Mouse (Mus musculus) embryonic facial prominence, embryonic 12.5 days (tissue): ENCODE results near the gene Pcsk4. TPM values are rescaled to one million over a fixed set of nuclear protein-coding genes. Genes with fewer than 3 reads are reported as not detected.
"Not testable (repeated sequence)": the region's sequence is repeated elsewhere in the genome, so short reads cannot be mapped to it uniquely, and the experiment has no call there.

Experiments
- ATAC-seq: fragments of 200-750 bp; cut with Nextera tagmentation; 2 replicates; pipeline ENCODE4 v1.8.0; 2017; ENCODE audit not compliant: insufficient number of reproducible peaks, insufficient read depth, low FRiP score, low TSS enrichment
- H3K27ac ChIP-seq: fragments of 300-500 bp; sonication (generic); 2 replicates; pipeline ENCODE4 v1.5.1; 2016; ENCODE audit warnings: mild to moderate bottlenecking
- H3K27me3 ChIP-seq: fragments of 300-500 bp; sonication (generic); 2 replicates; pipeline ENCODE4 v1.6.1; 2016; ENCODE audit warnings: mild to moderate bottlenecking, moderate library complexity
- H3K36me3 ChIP-seq: fragments of 300-500 bp; sonication (generic); 2 replicates; pipeline ENCODE4 v1.6.1; 2016; ENCODE audit warnings: mild to moderate bottlenecking
- H3K4me1 ChIP-seq: fragments of 300-500 bp; sonication (generic); 2 replicates; pipeline ENCODE4 v1.6.1; 2016
- H3K4me2 ChIP-seq: fragments of 300-500 bp; sonication (generic); replicated peaks from 2 replicates; pipeline ENCODE4 v1.6.1; 2016; ENCODE audit warnings: mild to moderate bottlenecking, moderate library complexity
- H3K4me3 ChIP-seq: fragments of 300-500 bp; sonication (generic); 2 replicates; pipeline ENCODE4 v1.5.1; 2016; ENCODE audit warnings: mild to moderate bottlenecking
- H3K9ac ChIP-seq: fragments of 300-500 bp; sonication (generic); 2 replicates; pipeline ENCODE4 v1.6.1; 2016; ENCODE audit warnings: mild to moderate bottlenecking, moderate library complexity
- H3K9me3 ChIP-seq: fragments of 300-500 bp; sonication (generic); 2 replicates; pipeline ENCODE4 v1.6.1; 2016; ENCODE audit warnings: mild to moderate bottlenecking, moderate library complexity
- WGBS: fragments of 180-500 bp; shearing (Covaris S2); methylation state at CpG from one replicate; pipeline ENCODE4 v1.1.7; 2016; 5-methylcytosine and 5-hydroxymethylcytosine counted together
- polyA plus RNA-seq: library from polyadenylated mRNA; unstranded; fragments of >200 nt; fragmentation: Nextera tagmentation; extraction: Ambion mirVana; gene quantifications from 2 replicates; pipeline ENCODE4 v1.2.1, GENCODE M21; 2016

Pcsk4 gene
- polyA plus RNA-seq, 1 experiment from 2014 or later: 4.5 TPM

GRCm38 (mm10) chr10:80347514-80347967 lies 18.2 kb upstream of the Pcsk4 start:
- Histone ChIP-seq H3K4me1 (peaks cover 29% of the 10 kb centered on the region), H3K9ac (no peak overlapping the region), H3K27ac (no peak overlapping the region), H3K4me3 (no peak overlapping the region), H3K4me2 (no peak overlapping the region; the same call in none of the 2 replicates), H3K36me3 (no peaks in the 10 kb centered on the region), H3K9me3 (no peaks in the 10 kb centered on the region), H3K27me3 (peaks cover 98% of the 10 kb centered on the region)
- ATAC-seq: no peak
- 12% methylated on average over 17 of the region's 17 CpGs for WGBS

DNA sequence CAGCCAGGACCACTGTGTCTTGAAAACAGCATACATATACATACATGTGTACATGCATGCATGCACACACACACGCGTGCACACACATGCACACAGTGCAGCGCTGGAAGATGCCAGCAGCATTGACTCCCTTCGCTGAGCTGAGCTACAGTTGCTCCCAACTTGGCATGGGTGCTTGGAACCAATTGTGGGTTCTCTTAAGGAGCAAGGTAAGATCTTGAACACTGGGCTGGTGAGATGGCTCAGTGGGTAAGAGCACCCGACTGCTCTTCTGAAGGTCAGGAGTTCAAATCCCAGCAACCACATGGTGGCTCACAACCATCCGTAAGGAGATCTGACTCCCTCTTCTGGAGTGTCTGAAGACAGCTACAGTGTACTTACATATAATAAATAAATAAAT lies 16.6 kb upstream of the Pcsk4 start:
- not testable (repeated sequence) for H3K9ac ChIP-seq, H3K4me2 ChIP-seq, H3K27ac ChIP-seq, ATAC-seq, H3K36me3 ChIP-seq, H3K9me3 ChIP-seq, H3K4me3 ChIP-seq
- H3K27me3 ChIP-seq: peaks cover 98% of the 10 kb centered on the region
- peaks cover 39% of the 10 kb centered on the region for H3K4me1 ChIP-seq
- 71% methylated on average over 6 of the region's 6 CpGs for WGBS

DNA sequence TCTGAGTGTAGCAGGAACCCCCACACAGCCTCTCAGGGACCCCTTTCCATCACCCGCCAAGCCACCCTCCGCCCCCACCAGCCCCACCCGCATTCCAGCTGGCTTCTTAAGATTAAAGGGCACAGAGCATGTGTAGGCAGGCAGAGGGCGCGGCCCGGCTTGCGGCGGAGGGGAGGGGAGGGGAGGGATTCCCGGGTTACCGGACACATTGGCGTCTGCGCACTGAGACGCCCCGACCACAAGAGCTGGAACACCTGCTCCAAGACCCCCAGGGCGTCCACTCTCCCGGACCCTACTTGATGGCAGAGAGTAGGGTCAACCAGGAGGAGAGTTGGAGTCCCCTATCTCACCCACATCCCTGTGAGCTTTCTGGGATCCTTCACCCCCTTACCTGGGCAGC lies 15.8 kb upstream of the Pcsk4 start:
- peaks cover 39% of the 10 kb centered on the region for H3K4me1 ChIP-seq
- peak overlapping the region; percentile 12; the same call in 1 of the 2 replicates for H3K4me2 ChIP-seq
- ATAC-seq: no peak
- H3K27ac ChIP-seq: no peak overlapping the region
- WGBS: under 1% methylated on average over 16 of the region's 16 CpGs
- peaks cover 98% of the 10 kb centered on the region for H3K27me3 ChIP-seq
- no peaks in the 10 kb centered on the region for H3K36me3 ChIP-seq
- no peaks in the 10 kb centered on the region for H3K9me3 ChIP-seq
- H3K9ac ChIP-seq: peak overlapping the region; percentile 2; the same call in 1 of the 2 replicates
- peak overlapping the region; percentile 9; the same call in 1 of the 2 replicates for H3K4me3 ChIP-seq

DNA sequence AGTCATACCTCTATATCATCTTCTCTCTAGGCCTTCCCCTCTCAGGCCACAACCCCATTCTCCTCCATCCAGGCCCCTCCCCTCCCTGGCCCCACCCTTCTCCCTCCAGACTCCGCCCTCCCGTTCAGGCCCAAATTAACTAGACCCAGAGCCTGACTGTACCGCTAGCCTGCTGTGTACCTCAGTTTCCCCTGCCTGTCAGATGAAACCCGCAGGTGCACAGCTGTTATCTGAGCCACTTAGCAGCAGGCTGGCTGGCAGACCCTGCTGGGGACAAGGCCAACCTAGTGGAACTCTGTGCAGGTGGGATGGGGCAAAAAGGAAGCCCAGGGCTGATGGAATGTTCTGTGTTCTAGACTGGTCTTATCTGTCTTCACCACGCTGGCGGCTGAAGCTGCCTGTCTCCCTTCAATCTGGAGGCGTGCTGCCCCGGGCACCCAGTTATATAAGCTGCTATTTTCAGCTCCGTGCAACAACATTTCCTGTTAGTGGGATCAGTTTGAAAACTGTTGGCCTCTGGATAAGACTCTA lies 14.9 kb upstream of the Pcsk4 start:
- Histone ChIP-seq H3K27ac (no peak overlapping the region), H3K4me2 (0 out of 2 replicates have a peak overlapping the region, but pooled peaks have one; percentile 1), H3K9me3 (no peaks in the 10 kb centered on the region), H3K9ac (no peak overlapping the region), H3K36me3 (no peaks in the 10 kb centered on the region), H3K27me3 (peaks cover 89% of the 10 kb centered on the region), H3K4me1 (peaks cover 38% of the 10 kb centered on the region), H3K4me3 (no peak overlapping the region)
- ATAC-seq: no peak
- 39% methylated on average over 9 of the region's 9 CpGs for WGBS

DNA sequence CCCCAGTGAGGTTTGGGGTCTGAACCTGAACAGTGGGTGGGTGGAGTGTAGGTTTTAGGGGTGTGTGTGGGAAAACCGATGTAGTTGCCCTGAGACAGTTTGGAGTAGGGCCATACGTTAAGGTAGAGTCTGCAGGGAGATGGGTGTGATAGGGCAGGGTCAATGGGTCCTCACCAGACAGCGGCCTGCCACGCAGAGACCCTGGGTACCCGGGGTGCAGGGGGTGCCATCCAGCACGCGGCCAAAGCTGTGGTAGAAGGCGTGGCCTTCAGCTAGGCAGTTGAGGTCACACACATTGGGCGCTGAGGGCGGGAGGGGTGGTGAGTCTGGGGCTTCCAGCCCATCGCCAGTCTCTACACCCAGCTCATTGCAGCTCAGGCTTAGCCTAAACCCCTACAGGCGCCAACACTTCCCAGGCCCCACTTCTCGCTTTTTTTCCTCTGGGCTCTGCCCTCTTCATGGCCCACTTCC lies 14.2 kb upstream of the Pcsk4 start:
- Histone ChIP-seq H3K36me3 (no peaks in the 10 kb centered on the region), H3K4me2 (peak overlapping the region; percentile 53), H3K9ac (no peak overlapping the region), H3K4me1 (peaks cover 31% of the 10 kb centered on the region), H3K9me3 (no peaks in the 10 kb centered on the region), H3K27ac (no peak overlapping the region), H3K27me3 (peaks cover 81% of the 10 kb centered on the region), H3K4me3 (peak overlapping the region; percentile 34)
- WGBS: 26% methylated on average over 13 of the region's 13 CpGs
- ATAC-seq: 0 out of 2 replicates have a peak, but pooled peaks have one; percentile 9

DNA sequence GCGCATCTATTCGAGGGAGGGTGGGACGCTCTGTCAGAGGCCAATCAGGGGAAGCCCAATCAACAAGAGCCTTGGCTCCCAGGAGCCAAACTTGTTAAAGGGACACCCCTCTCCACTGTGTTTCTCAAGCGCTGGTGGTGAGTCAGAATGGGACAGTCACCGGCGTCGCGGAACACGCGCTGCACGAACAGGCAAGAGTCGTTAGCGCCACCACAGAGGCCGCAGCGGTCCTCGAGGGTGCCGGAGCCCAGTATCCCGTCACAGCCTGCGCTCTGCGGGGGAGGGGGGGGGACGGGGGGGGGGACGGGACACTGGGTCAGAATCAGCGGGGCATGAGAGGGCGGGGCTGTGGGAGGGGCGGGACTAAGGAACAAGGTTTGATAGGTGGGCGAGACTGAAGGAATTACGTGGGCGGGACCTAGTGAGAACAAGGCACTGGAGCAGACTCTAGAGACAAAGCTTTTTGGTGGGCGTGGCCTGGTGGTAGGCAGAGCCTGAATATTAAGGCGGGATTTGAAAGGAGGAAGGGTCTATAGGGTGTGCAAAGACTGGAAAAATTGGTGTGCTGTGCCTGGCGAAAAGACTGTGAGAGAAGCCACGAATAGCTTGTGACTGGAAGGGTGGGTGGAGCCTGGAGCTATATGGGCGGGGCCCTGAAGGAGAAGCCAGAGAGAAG lies 13.6 kb upstream of the Pcsk4 start:
- Histone ChIP-seq H3K4me1 (peaks cover 25% of the 10 kb centered on the region), H3K9ac (no peak overlapping the region), H3K4me3 (peak overlapping the region; percentile 34), H3K27me3 (peaks cover 76% of the 10 kb centered on the region), H3K36me3 (no peaks in the 10 kb centered on the region), H3K9me3 (no peaks in the 10 kb centered on the region), H3K27ac (no peak overlapping the region), H3K4me2 (peak overlapping the region; percentile 53)
- peak; percentile 68 for ATAC-seq
- 2% methylated on average over 32 of the region's 33 CpGs for WGBS

DNA sequence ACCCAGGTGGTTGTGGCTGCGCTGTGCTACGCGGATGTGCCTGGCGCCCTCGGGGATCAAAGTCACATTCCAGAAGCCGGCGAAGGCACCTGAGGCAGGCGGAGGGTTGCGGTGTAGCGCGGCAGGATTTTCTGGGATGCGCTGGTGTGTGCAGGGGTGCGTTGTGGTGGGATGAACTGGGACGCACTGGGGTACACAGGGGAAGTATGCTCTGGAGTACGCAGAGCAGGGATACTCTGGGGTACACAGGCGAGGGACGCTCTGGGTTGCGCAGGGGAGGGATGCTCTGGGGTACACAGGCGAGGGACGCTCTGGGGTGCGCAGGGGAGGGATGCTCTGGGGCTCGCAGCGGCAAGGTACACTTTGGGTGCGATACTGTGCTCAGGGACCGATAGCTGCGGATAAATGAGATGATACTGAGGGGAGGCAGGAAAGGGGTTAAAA lies 13.0 kb upstream of the Pcsk4 start:
- Histone ChIP-seq H3K9me3 (no peaks in the 10 kb centered on the region), H3K27me3 (peaks cover 70% of the 10 kb centered on the region), H3K27ac (no peak overlapping the region), H3K9ac (no peak overlapping the region), H3K4me3 (peak overlapping the region; percentile 34), H3K4me2 (peak overlapping the region; percentile 53), H3K4me1 (peaks cover 23% of the 10 kb centered on the region), H3K36me3 (no peaks in the 10 kb centered on the region)
- peak; percentile 22; the same call in 1 of the 2 replicates for ATAC-seq
- WGBS: under 1% methylated on average over 26 of the region's 26 CpGs

GRCm38 (mm10) chr10:80341491-80342304 lies 12.4 kb upstream of the Pcsk4 start:
- ATAC-seq: no peak
- Histone ChIP-seq H3K27me3 (peaks cover 64% of the 10 kb centered on the region), H3K9ac (no peak overlapping the region), H3K4me1 (peaks cover 23% of the 10 kb centered on the region), H3K4me3 (peak overlapping the region; percentile 34), H3K36me3 (no peaks in the 10 kb centered on the region), H3K9me3 (no peaks in the 10 kb centered on the region), H3K27ac (no peak overlapping the region), H3K4me2 (peak overlapping the region; percentile 53)
- 2% methylated on average over 47 of the region's 47 CpGs for WGBS

DNA sequence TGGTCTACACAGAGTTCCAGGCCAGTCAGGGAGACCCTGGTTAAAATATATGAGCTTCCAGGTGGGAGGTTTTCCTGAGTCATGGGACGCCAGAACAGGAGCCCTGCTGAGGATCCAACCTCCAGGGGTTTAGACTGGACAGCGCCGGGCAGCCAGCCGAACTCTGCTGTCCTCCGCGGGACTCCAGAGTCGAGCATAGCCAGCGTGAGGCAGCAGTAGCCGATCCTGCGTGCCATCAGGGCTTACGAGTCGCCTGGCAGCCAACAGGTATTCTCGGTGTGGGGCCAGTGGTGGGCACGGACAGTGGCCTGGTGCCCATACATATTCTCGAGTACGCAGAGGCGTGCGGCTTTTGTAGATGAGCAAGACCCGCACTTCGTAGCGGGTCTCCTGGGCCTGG lies 11.7 kb upstream of the Pcsk4 start:
- Histone ChIP-seq H3K4me3 (no peak overlapping the region), H3K27ac (no peak overlapping the region), H3K4me1 (peaks cover 23% of the 10 kb centered on the region), H3K9me3 (no peaks in the 10 kb centered on the region), H3K27me3 (peaks cover 59% of the 10 kb centered on the region), H3K4me2 (no peak overlapping the region), H3K9ac (no peak overlapping the region), H3K36me3 (no peaks in the 10 kb centered on the region)
- 8% methylated on average over 21 of the region's 21 CpGs for WGBS
- ATAC-seq: no peak

- Histone ChIP-seq H3K4me3 (no peak overlapping the region), H3K9me3 (no peaks in the 10 kb centered on the region), H3K27ac (no peak overlapping the region), H3K4me2 (0 out of 2 replicates have a peak overlapping the region, but pooled peaks have one; percentile 20), H3K36me3 (no peaks in the 10 kb centered on the region), H3K4me1 (peaks cover 22% of the 10 kb centered on the region), H3K27me3 (peaks cover 50% of the 10 kb centered on the region), H3K9ac (no peak overlapping the region)
- 20% methylated on average over 19 of the region's 19 CpGs for WGBS
- no peak for ATAC-seq
Measured at GRCm38 (mm10) chr10:80339941-80340750, 10.8 kb upstream of the Pcsk4 start.

GRCm38 (mm10) chr10:80336263-80336662 lies 7.0 kb upstream of the Pcsk4 start:
- Histone ChIP-seq H3K4me1 (no peaks in the 10 kb centered on the region; the same call in 1 of the 2 replicates), H3K9ac (no peak overlapping the region), H3K27me3 (peaks cover 25% of the 10 kb centered on the region), H3K27ac (no peak overlapping the region), H3K4me2 (no peak overlapping the region), H3K36me3 (no peaks in the 10 kb centered on the region), H3K4me3 (no peak overlapping the region), H3K9me3 (no peaks in the 10 kb centered on the region)
- no peak for ATAC-seq
- WGBS: 82% methylated on average over 12 of the region's 12 CpGs
